Mouse (Mus musculus) fibroblast of lung, adult 2 months (primary cell): ENCODE measurements around the gene Paqr7.
"Not testable (repeated sequence)": the region's sequence is repeated elsewhere in the genome, so short reads cannot be mapped to it uniquely, and the experiment has no call there.

Experiments used
- DNase-seq: peaks from one replicate; pipeline ENCODE4 v3.0.0-alpha.2; 2011; ENCODE audit warnings: low read depth

Paqr7 gene

DNA sequence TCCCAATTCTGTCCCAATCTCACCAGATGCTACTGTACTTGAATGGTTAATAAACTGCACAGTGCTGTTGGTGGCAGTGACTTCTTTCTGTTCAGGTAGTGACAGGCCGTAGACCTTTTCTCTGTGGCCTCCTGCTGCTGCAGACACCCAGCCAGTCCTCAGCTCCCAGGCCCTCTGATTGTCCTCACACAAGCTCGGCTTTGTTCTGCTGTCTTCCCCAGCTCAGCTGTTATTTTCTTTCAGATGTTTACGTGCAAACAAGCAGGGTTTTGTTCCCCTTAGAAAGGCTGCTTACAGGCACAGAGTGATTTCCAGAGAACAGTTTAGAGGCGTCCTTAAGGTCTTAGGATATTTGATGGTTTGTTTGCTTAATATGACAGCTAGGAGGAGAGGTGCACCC, 22.7 kb upstream of the Paqr7 start:
- DNase-seq = no peak

- no peak for DNase-seq
Measured at GRCm38 (mm10) chr4:134474240-134474639, 22.3 kb upstream of the Paqr7 start.

- DNase-seq = no peak
Measured at GRCm38 (mm10) chr4:134476899-134477298, 19.6 kb upstream of the Paqr7 start.

GRCm38 (mm10) chr4:134478031-134478430, 18.5 kb upstream of the Paqr7 start:
- peak; percentile 71 for DNase-seq

DNA sequence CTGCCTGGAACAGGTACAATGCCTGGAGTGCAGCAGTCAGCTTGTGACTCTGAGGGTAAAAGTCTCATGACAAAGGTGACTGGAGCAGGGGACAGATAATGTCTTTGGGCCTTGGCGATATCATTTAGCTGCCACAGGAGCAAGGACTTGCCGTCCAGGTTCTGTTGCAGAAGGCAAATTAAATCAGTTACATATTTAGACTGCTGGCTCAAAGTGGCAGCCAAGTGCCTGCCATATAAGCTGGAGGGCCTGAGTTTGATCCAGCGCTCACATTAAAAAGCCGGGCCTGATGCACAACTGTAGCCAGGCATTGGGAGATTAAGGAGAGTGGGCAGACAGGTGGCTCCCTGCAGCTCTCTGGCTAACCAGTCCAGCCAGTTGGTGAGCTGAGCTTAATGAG, 16.7 kb upstream of the Paqr7 start:
- DNase-seq = no peak

GRCm38 (mm10) chr4:134480864-134481263, 15.6 kb upstream of the Paqr7 start:
- no peak for DNase-seq

- no peak for DNase-seq
Measured at GRCm38 (mm10) chr4:134481270-134481669, 15.2 kb upstream of the Paqr7 start.

DNA sequence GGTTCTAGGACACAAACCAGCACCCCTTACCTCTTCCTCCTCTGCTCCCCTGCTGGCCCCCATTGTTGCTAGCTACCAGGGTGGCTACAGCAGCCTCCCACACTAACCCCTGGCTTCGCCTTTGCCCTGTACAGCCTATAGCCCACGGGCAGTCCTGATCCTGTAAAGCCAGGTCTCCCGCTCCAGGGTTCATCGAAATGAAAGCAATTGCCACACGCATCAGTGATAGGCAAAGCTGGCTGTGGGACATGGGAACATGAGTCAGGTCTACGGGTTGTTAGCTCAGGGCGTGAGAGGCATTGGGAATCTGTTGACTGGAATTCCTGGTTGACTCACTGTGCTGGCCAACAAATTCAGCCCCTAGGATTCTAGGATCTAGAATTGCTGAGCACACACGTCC, 14.1 kb upstream of the Paqr7 start:
- DNase-seq = peak; percentile 64

DNA sequence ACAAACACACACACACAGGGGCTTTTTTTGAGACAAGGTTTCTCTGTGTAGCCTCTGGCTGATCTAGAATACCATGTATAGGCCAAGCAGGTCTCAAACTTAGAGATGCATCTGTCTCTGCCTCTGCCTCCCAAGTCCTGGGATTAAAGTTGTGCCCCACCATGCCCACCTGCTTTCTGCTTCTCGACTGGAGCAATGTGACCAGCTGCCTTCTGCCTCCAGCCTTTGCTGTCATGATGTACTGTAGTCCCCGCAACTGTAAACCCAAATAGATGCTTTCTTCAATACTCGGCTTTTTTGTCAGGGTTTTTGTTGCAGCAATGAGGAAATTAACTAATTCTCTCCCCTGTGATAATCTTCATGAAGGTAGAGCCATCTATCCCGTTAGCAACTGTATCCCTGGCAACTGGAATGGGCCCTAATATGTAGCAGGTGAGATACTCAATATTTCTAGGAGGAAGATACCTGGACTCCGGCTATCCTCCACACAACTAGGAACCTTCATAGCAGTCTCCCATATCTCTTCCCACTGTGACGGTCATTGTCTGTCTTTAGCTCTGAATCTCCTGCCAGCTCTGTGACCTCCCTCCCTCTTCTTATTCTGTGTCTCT, 13.3 kb upstream of the Paqr7 start:
- no peak for DNase-seq

GRCm38 (mm10) chr4:134483696-134484095, 12.8 kb upstream of the Paqr7 start:
- no peak for DNase-seq

GRCm38 (mm10) chr4:134484231-134484630, 12.3 kb upstream of the Paqr7 start:
- no peak for DNase-seq

GRCm38 (mm10) chr4:134485151-134485900, 11.2 kb upstream of the Paqr7 start:
- no peak for DNase-seq

DNA sequence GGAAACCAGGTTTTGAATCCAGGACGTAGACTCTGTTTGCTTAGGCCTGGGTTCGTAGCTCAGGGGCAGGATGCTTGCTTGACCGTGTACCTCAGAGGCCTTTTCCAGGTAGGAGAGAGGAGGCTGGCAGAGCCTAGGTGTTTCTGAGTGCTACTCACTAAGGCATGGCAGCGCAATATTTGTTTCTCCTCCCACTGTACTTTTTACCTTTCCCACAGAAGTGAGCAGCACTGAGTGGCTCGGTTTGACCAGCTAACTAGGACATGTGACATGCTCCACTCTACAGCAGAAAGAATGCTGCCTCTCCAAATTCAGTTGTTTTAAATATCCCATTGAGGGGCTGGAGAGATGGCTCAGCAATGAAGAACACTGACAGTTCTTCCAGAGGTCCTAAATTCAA, 8.3 kb upstream of the Paqr7 start:
- no peak for DNase-seq

DNA sequence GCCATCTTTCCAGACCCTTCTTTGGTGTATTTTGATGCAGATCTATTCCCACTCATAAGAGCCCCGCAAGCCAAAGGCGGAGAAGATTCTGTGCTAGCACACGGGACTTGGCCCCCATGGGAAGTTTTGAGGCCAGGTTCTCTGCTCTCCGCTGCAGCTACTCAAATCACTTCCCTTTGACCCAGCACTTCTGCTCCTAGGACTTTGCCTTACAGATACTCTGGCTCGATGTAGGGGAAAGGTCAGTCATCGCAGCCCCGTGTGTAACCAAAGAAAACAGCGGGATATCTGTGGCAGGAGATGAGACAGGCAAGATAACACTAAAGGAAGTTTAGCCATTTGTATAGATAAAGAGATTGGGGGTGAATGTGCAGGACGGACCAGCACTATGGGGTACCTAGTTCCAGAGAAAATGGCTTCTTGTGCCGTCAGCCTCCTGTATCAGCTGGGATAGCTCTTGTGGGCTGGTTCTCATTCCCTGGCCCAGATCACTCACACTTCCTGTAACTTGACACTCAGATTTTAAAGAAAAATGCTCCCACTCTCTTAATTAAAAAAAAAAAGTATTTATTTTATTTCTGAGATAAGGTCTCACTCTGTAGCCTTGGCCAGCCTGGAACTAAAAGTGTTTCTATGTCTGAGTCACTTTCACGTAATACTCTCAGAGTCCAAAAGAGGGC, 6.4 kb upstream of the Paqr7 start:
- DNase-seq = no peak

DNA sequence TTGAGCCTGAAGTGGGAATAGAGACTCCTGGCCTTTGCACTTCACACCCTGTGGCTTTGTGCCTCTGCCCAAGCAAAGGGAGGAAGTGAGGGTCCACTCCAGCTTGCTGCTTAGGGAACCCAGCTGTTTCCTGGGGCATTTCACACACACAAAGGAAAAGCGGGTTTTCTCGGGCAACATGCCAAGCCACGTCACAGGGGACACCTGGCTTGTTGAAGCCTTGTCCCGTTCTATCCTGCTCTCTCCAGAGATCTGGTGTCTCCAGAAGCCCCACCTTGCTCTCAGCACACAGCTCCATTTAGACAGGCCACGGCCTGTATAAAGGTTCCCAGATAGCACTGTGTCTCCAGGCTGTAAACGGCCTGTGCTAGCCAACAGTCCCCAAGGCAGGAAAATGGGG, 4.8 kb upstream of the Paqr7 start:
- DNase-seq = no peak

DNA sequence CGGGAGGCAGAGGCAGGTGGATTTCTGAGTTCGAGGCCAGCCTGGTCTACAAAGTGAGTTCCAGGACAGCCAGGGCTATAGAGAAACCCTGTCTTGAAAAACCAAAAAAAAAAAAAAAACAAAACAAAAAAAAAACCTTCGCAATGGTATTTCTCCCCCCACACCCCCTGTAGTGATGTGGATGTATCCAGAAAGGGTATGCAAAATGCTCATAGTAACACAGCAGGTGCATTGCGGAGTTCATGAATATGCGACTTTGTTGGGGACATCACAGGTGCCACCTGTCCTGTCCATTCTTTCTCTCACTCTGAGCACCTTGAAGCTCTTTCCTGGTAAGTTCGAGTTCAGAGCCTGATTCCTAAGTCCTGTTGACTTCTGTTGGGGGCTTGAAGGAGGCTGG, 2.3 kb upstream of the Paqr7 start:
- not testable (repeated sequence) for DNase-seq

GRCm38 (mm10) chr4:134494780-134495545, 1.5 kb upstream of the Paqr7 start:
- no peak for DNase-seq

GRCm38 (mm10) chr4:134495546-134495923, 962 bp upstream of the Paqr7 start:
- no peak for DNase-seq

GRCm38 (mm10) chr4:134497223-134497622, 726 bp downstream of the Paqr7 start:
- DNase-seq = no peak

- DNase-seq = no peak
Measured at GRCm38 (mm10) chr4:134497986-134498731, 1.7 kb downstream of the Paqr7 start.

DNA sequence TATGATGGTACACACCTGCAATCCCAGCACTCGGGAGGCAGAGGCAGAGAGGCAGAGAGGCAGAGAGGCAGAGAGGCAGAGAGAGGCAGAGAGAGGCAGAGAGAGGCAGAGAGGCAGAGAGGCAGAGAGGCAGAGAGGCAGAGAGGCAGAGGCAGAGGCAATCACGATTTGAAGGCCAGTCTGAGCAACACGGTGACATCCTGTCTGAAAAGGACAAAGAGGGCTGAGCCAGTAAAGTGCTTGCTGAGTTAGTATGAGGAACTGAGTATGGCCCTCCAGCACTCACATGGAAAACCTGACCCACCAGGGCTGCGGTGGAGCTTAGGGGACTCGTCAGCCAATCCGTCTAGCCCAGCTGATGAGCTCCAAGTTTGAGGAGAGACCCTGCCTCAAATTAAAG, 2.5 kb downstream of the Paqr7 start:
- not testable (repeated sequence) for DNase-seq

- DNase-seq = no peak
Measured at GRCm38 (mm10) chr4:134501095-134501494, 4.6 kb downstream of the Paqr7 start.
